Mouse (Mus musculus): ENCODE results near the gene Igfbp1. TPM values are rescaled to one million over a fixed set of nuclear protein-coding genes. Genes with fewer than 3 reads are reported as not detected.

Igfbp1 gene
- polyA plus RNA-seq, 1 experiment: not detected

GRCm38 (mm10) chr11:7239041-7239740, 41.6 kb downstream of the Igfbp1 start:
- H3ac ChIP-seq (ENCODE audit: control insufficient read depth, insufficient read length): no peak overlapping the region
- no peaks in the 10 kb centered on the region for H3K79me2 ChIP-seq (ENCODE audit: control insufficient read depth, insufficient read depth)
- no peaks in the 10 kb centered on the region for H3K36me3 ChIP-seq (ENCODE audit: control insufficient read depth, insufficient read depth)
- no peak overlapping the region for H3K4me2 ChIP-seq (ENCODE audit: low read depth)
- TF ChIP-seq TCF12 (IDR thresholded peaks at IDR 0.05; ENCODE audit: insufficient read depth, poor library complexity, severe bottlenecking) (no peak), SRF (IDR thresholded peaks at IDR 0.05; ENCODE audit: control insufficient read depth, insufficient read length, low read depth) (no peak), TCF3 (IDR thresholded peaks at IDR 0.05; ENCODE audit: insufficient read length, low read depth) (no peak), CEBPB (IDR thresholded peaks at IDR 0.05; ENCODE audit: insufficient read depth, poor library complexity, severe bottlenecking) (no peak), MAX (IDR thresholded peaks at IDR 0.05; ENCODE audit: low read depth) (no peak), MYOD1 (IDR thresholded peaks at IDR 0.05; ENCODE audit: control insufficient read depth in 1 of 3, insufficient read length in 2 of 3, low read depth in 2 of 3) (no peak), MYOG (IDR thresholded peaks at IDR 0.05; ENCODE audit: control insufficient read depth in 1 of 3, insufficient read depth in 1 of 3, insufficient read length in 2 of 3, low read depth in 2 of 3) (no peak), POLR2AphosphoS2 (IDR thresholded peaks at IDR 0.05; ENCODE audit: insufficient read length, low read depth) (no peak), POLR2A (IDR thresholded peaks at IDR 0.05; ENCODE audit: insufficient read length, low read depth) (no peak), REST (IDR thresholded peaks at IDR 0.05; ENCODE audit: insufficient read depth, insufficient read length) (no peak), E2F4 (IDR thresholded peaks at IDR 0.05; ENCODE audit: insufficient read depth) (no peak), USF1 (IDR thresholded peaks at IDR 0.05; ENCODE audit: low read depth) (no peak)
- H3K4me3 ChIP-seq: no peak overlapping the region
- no peaks in the 10 kb centered on the region for H3K27me3 ChIP-seq (ENCODE audit: control insufficient read depth, insufficient read depth, insufficient read length)

GRCm38 (mm10) chr11:7244782-7245181, 47.2 kb downstream of the Igfbp1 start:
- TF ChIP-seq CEBPB (IDR thresholded peaks at IDR 0.05; ENCODE audit: insufficient read depth, poor library complexity, severe bottlenecking) (no peak), USF1 (IDR thresholded peaks at IDR 0.05; ENCODE audit: low read depth) (no peak), POLR2A (IDR thresholded peaks at IDR 0.05; ENCODE audit: insufficient read length, low read depth) (no peak)
- H3K4me3 ChIP-seq: no peak overlapping the region
- H3K36me3 ChIP-seq (ENCODE audit: control insufficient read depth, insufficient read depth): no peaks in the 10 kb centered on the region
- H3K4me2 ChIP-seq (ENCODE audit: low read depth): no peak overlapping the region
- no peaks in the 10 kb centered on the region for H3K27me3 ChIP-seq (ENCODE audit: control insufficient read depth, insufficient read depth, insufficient read length)
- no peak overlapping the region for H3ac ChIP-seq (ENCODE audit: control insufficient read depth, insufficient read length)
- H3K79me2 ChIP-seq (ENCODE audit: control insufficient read depth, insufficient read depth): no peaks in the 10 kb centered on the region

GRCm38 (mm10) chr11:7250415-7250814, 52.8 kb downstream of the Igfbp1 start:
- H3K27me3 ChIP-seq (ENCODE audit: control insufficient read depth, insufficient read depth, insufficient read length): no peaks in the 10 kb centered on the region
- TF ChIP-seq MYOG (IDR thresholded peaks at IDR 0.05; ENCODE audit: control insufficient read depth in 1 of 3, insufficient read depth in 1 of 3, insufficient read length in 2 of 3, low read depth in 2 of 3) (no peak), SRF (IDR thresholded peaks at IDR 0.05; ENCODE audit: control insufficient read depth, insufficient read length, low read depth) (no peak), MAX (IDR thresholded peaks at IDR 0.05; ENCODE audit: low read depth) (no peak), TCF3 (IDR thresholded peaks at IDR 0.05; ENCODE audit: insufficient read length, low read depth) (no peak)
- no peak overlapping the region for H3K4me2 ChIP-seq (ENCODE audit: low read depth)
- H3ac ChIP-seq (ENCODE audit: control insufficient read depth, insufficient read length): no peak overlapping the region
- H3K79me2 ChIP-seq (ENCODE audit: control insufficient read depth, insufficient read depth): no peaks in the 10 kb centered on the region
- no peaks in the 10 kb centered on the region for H3K36me3 ChIP-seq (ENCODE audit: control insufficient read depth, insufficient read depth)
- no peak overlapping the region for H3K4me3 ChIP-seq

- no peak overlapping the region for H3K4me2 ChIP-seq (ENCODE audit: low read depth)
Observed at GRCm38 (mm10) chr11:7250870-7251269, 53.3 kb downstream of the Igfbp1 start.

More at GRCm38 (mm10) chr11:7250870-7251269, 53.3 kb downstream of the Igfbp1 start:
- TF ChIP-seq SRF (IDR thresholded peaks at IDR 0.05; ENCODE audit: control insufficient read depth, insufficient read length, low read depth) (no peak), TCF12 (IDR thresholded peaks at IDR 0.05; ENCODE audit: insufficient read depth, poor library complexity, severe bottlenecking) (no peak), POLR2A (IDR thresholded peaks at IDR 0.05; ENCODE audit: insufficient read length, low read depth) (no peak), MAX (IDR thresholded peaks at IDR 0.05; ENCODE audit: low read depth) (no peak), USF1 (IDR thresholded peaks at IDR 0.05; ENCODE audit: low read depth) (no peak), CEBPB (IDR thresholded peaks at IDR 0.05; ENCODE audit: insufficient read depth, poor library complexity, severe bottlenecking) (no peak), REST (IDR thresholded peaks at IDR 0.05; ENCODE audit: insufficient read depth, insufficient read length) (no peak), MYOG (IDR thresholded peaks at IDR 0.05; ENCODE audit: control insufficient read depth in 1 of 3, insufficient read depth in 1 of 3, insufficient read length in 2 of 3, low read depth in 2 of 3) (no peak), MYOD1 (IDR thresholded peaks at IDR 0.05; ENCODE audit: control insufficient read depth in 1 of 3, insufficient read length in 2 of 3, low read depth in 2 of 3) (no peak), POLR2AphosphoS2 (IDR thresholded peaks at IDR 0.05; ENCODE audit: insufficient read length, low read depth) (no peak), E2F4 (IDR thresholded peaks at IDR 0.05; ENCODE audit: insufficient read depth) (no peak), TCF3 (IDR thresholded peaks at IDR 0.05; ENCODE audit: insufficient read length, low read depth) (no peak)
- no peak overlapping the region for H3K4me3 ChIP-seq
- H3ac ChIP-seq (ENCODE audit: control insufficient read depth, insufficient read length): no peak overlapping the region
- H3K36me3 ChIP-seq (ENCODE audit: control insufficient read depth, insufficient read depth): no peaks in the 10 kb centered on the region
- no peaks in the 10 kb centered on the region for H3K79me2 ChIP-seq (ENCODE audit: control insufficient read depth, insufficient read depth)
- no peaks in the 10 kb centered on the region for H3K27me3 ChIP-seq (ENCODE audit: control insufficient read depth, insufficient read depth, insufficient read length)

Other genes with a start within 250 kb of the Igfbp1 start
- 0.02 TPM for gene Adcy1, start 134.3 kb upstream of the Igfbp1 start, polyA plus RNA-seq (2012; fragmentation: generic; extraction: Trizol)
- not detected for gene Gm11985, start 9.2 kb upstream of the Igfbp1 start, polyA plus RNA-seq (2012; fragmentation: generic; extraction: Trizol)
- 2.2 TPM for gene Igfbp3, start 16.1 kb downstream of the Igfbp1 start, polyA plus RNA-seq (2012; fragmentation: generic; extraction: Trizol)

All from myocyte (in vitro differentiated cells).